Mouse (Mus musculus) liver, adult 2 months (tissue): Measurements from ENCODE around the gene Nup210.

Experiments
- CTCF ChIP-seq: fragments of 200-500 bp; IDR thresholded peaks from 2 replicates; pipeline ENCODE4 v1.5.1; 2011; ENCODE audit warnings: low read depth, low read length, control low read depth
- POLR2A ChIP-seq: fragments of 200-500 bp; IDR thresholded peaks from 2 replicates; pipeline ENCODE4 v1.6.1; 2011; ENCODE audit warnings: low read length, control low read depth; ENCODE audit not compliant: insufficient read depth; ENCODE audit errors: extremely low read depth

DNA sequence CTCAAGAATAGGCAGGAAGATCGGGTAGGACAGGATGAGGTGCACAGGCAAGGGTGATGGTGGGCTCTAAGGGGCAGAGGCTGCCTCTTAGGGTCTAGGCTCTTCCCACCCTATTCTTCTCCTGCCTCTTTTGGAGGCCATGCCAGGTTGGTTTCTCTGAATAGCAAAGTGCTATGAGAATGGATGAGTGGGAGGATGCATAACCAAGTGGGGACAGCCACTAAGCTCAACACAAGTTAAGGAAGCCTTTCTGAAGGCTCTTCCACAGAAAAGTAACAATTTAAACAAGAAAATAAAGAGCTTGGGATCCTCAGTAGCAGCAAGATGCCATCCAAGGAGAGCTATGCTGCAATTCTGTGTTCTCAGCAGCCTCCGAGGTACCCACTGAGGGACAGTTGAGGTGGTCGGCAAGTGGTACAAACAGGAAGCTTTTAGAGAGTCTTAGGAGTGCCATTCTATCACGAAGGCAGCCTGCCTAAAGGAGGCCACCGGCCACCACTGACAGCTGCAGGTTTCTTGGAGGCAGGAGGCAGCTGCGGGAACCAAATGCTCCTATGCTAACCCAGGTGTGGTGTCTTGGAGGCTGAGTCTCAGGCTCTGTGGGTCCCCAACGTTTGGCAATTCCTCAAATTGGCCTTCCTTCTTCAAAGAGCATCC lies 36.4 kb upstream of the Nup210 start:
- TF ChIP-seq CTCF (no peak), POLR2A (no peak)
